Mouse (Mus musculus) liver, adult 2 months (tissue): ENCODE results near the gene Nova2.

Experiments
- CTCF ChIP-seq: fragments of 200-500 bp; IDR thresholded peaks from 2 replicates; pipeline ENCODE4 v1.5.1; 2011; ENCODE audit warnings: low read depth, low read length, control low read depth
- POLR2A ChIP-seq: fragments of 200-500 bp; IDR thresholded peaks from 2 replicates; pipeline ENCODE4 v1.6.1; 2011; ENCODE audit warnings: low read length, control low read depth; ENCODE audit not compliant: insufficient read depth; ENCODE audit errors: extremely low read depth

GRCm38 (mm10) chr7:18921069-18921468, 4.6 kb upstream of the Nova2 start:
- TF ChIP-seq CTCF: no peak
- TF ChIP-seq POLR2A: no peak
